Mouse (Mus musculus) MEL (cell line): ENCODE results near the gene Cdc14b. TPM values are rescaled to one million over a fixed set of nuclear protein-coding genes. Genes with fewer than 3 reads are reported as not detected.

ENCODE experiments used
- DNase-seq: peaks from one replicate; pipeline ENCODE4 v3.0.0; 2011; ENCODE audit warnings: low read depth, low spot score
- H3K27ac ChIP-seq: 2 replicates; pipeline ENCODE4 v1.5.1; 2012; ENCODE audit warnings: low read depth, mild to moderate bottlenecking, control low read depth, low read length, moderate library complexity; ENCODE audit not compliant: control insufficient read depth
- H3K27me3 ChIP-seq, 2 experiments: fragments of 150-350 bp in 1 of 2; sonication (generic) in 1 of 2; 2 replicates each; pipeline ENCODE4 v1.6.1; 2012; ENCODE audit warnings: low read length in 2 of 2, mild to moderate bottlenecking in 2 of 2, improper control_type of control experiment in 1 of 2, moderate library complexity in 1 of 2; ENCODE audit not compliant: insufficient read depth in 2 of 2, control insufficient read depth in 1 of 2
- H3K36me3 ChIP-seq, 2 experiments: 2 replicates each; pipeline ENCODE4 v1.6.1; 2012 to 2014; ENCODE audit warnings: low read length in 2 of 2, improper control_type of control experiment in 1 of 2, inconsistent platforms in 1 of 2, mild to moderate bottlenecking in 1 of 2; ENCODE audit not compliant: insufficient read depth in 2 of 2, control insufficient read depth in 1 of 2
- H3K4me1 ChIP-seq, 2 experiments: fragments of 150-350 bp in 1 of 2; sonication (generic) in 1 of 2; 2 replicates each; pipeline ENCODE4 v1.6.1; 2012; ENCODE audit warnings: low read length in 2 of 2, improper control_type of control experiment in 1 of 2, mild to moderate bottlenecking in 1 of 2; ENCODE audit not compliant: insufficient read depth in 2 of 2, control insufficient read depth in 1 of 2
- H3K4me3 ChIP-seq, 2 experiments: fragments of 150-350 bp in 1 of 2; sonication (generic) in 1 of 2; 2 replicates each; pipeline ENCODE4 v1.5.1; 2012; ENCODE audit warnings: low read depth in 2 of 2, low read length in 2 of 2, mild to moderate bottlenecking in 2 of 2, moderate library complexity in 2 of 2, control low read depth in 1 of 2, improper control_type of control experiment in 1 of 2; ENCODE audit not compliant: control insufficient read depth in 1 of 2, insufficient read depth in 1 of 2
- H3K79me2 ChIP-seq: 2 replicates; pipeline ENCODE4 v1.6.1; 2012; ENCODE audit warnings: mild to moderate bottlenecking, low read length, moderate library complexity; ENCODE audit not compliant: control insufficient read depth, poor library complexity, insufficient read depth
- H3K9ac ChIP-seq: 2 replicates; pipeline ENCODE4 v1.6.1; 2012; ENCODE audit warnings: low read depth, mild to moderate bottlenecking, control low read depth, low read length, moderate library complexity; ENCODE audit not compliant: control insufficient read depth, poor library complexity, severe bottlenecking
- H3K9me3 ChIP-seq: fragments of 150-350 bp; sonication (generic); replicated peaks from 2 replicates; pipeline ENCODE4 v1.6.1; 2012; ENCODE audit warnings: mild to moderate bottlenecking, low read length, improper control_type of control experiment, moderate library complexity; ENCODE audit not compliant: insufficient read depth
- CHD1 ChIP-seq: IDR thresholded peaks from 2 replicates; pipeline ENCODE4 v1.6.1; 2012; ENCODE audit warnings: low read depth, mild to moderate bottlenecking, inconsistent platforms, low read length, improper control_type of control experiment
- E2F4 ChIP-seq: IDR thresholded peaks from 2 replicates; pipeline ENCODE4 v1.6.1; 2011; ENCODE audit warnings: low read depth, low read length, improper control_type of control experiment, borderline replicate concordance
- ELF1 ChIP-seq: IDR thresholded peaks from 2 replicates; pipeline ENCODE4 v1.6.1; 2014; ENCODE audit warnings: low read depth, mild to moderate bottlenecking, inconsistent platforms, low read length, improper control_type of control experiment, moderate library complexity
- GATA1 ChIP-seq: IDR thresholded peaks from 2 replicates; pipeline ENCODE4 v1.6.1; 2011; ENCODE audit warnings: low read depth, low read length, improper control_type of control experiment
- JUND ChIP-seq: IDR thresholded peaks from 2 replicates; pipeline ENCODE4 v1.6.1; 2011; ENCODE audit warnings: low read depth, mild to moderate bottlenecking, improper control_type of control experiment, low read length
- KAT2A ChIP-seq: conservative IDR thresholded peaks from 2 replicates; pipeline ENCODE4 v1.6.1; 2012; ENCODE audit warnings: low read depth, low read length, improper control_type of control experiment, inconsistent platforms
- MAFK ChIP-seq: IDR thresholded peaks from 2 replicates; pipeline ENCODE4 v1.6.1; 2011; ENCODE audit warnings: low read depth, mild to moderate bottlenecking, low read length, improper control_type of control experiment, borderline replicate concordance
- MEF2A ChIP-seq: IDR thresholded peaks from 2 replicates; pipeline ENCODE4 v1.6.1; 2014; ENCODE audit warnings: low read depth, mild to moderate bottlenecking, inconsistent platforms, low read length, improper control_type of control experiment; ENCODE audit not compliant: poor library complexity, insufficient replicate concordance, severe bottlenecking; ENCODE audit errors: extremely low read depth
- MYB ChIP-seq: IDR thresholded peaks from 2 replicates; pipeline ENCODE4 v1.6.1; 2011; ENCODE audit warnings: mild to moderate bottlenecking, low read depth, low read length, improper control_type of control experiment
- MYC ChIP-seq: IDR thresholded peaks from 2 replicates; pipeline ENCODE4 v1.6.1; 2011; ENCODE audit warnings: low read depth, mild to moderate bottlenecking, low read length, improper control_type of control experiment, moderate library complexity
- NELFE ChIP-seq: IDR thresholded peaks from 2 replicates; pipeline ENCODE4 v1.6.1; 2011; ENCODE audit warnings: low read depth, low read length, improper control_type of control experiment
- NRF1 ChIP-seq: IDR thresholded peaks from 2 replicates; pipeline ENCODE4 v1.6.1; 2014; ENCODE audit warnings: low read depth, mild to moderate bottlenecking, inconsistent platforms, low read length, improper control_type of control experiment, moderate library complexity; ENCODE audit not compliant: poor library complexity, insufficient read depth, severe bottlenecking
- POLR2A ChIP-seq, 2 experiments: IDR thresholded peaks; 2 replicates each; pipeline ENCODE4 v1.6.1; 2011 to 2012; ENCODE audit warnings: low read length in 2 of 2, mild to moderate bottlenecking in 2 of 2, control low read depth in 1 of 2, improper control_type of control experiment in 1 of 2, low read depth in 1 of 2, moderate library complexity in 1 of 2; ENCODE audit not compliant: control insufficient read depth in 1 of 2, insufficient read depth in 1 of 2, poor library complexity in 1 of 2
- RCOR1 ChIP-seq: IDR thresholded peaks from 2 replicates; pipeline ENCODE4 v1.6.1; 2012; ENCODE audit warnings: low read depth, mild to moderate bottlenecking, inconsistent platforms, low read length, improper control_type of control experiment
- SIN3A ChIP-seq: IDR thresholded peaks from 2 replicates; pipeline ENCODE4 v1.6.1; 2012; ENCODE audit warnings: low read length, improper control_type of control experiment, inconsistent platforms
- TAL1 ChIP-seq: IDR thresholded peaks from 2 replicates; pipeline ENCODE4 v1.6.1; 2012; ENCODE audit warnings: mild to moderate bottlenecking, inconsistent platforms, low read length, moderate library complexity, mixed read lengths
- TBP ChIP-seq: IDR thresholded peaks from 2 replicates; pipeline ENCODE4 v1.8.0; 2011; ENCODE audit warnings: low read depth, low read length, improper control_type of control experiment
- ZKSCAN1 ChIP-seq: IDR thresholded peaks from 2 replicates; pipeline ENCODE4 v1.6.1; 2012; ENCODE audit warnings: low read depth, mild to moderate bottlenecking, inconsistent platforms, low read length, improper control_type of control experiment, moderate library complexity
- ZMIZ1 ChIP-seq: IDR thresholded peaks from 2 replicates; pipeline ENCODE4 v1.6.1; 2012; ENCODE audit warnings: low read depth, mild to moderate bottlenecking, inconsistent platforms, low read length, improper control_type of control experiment, moderate library complexity
- ZNF384 ChIP-seq: IDR thresholded peaks from 2 replicates; pipeline ENCODE4 v1.6.1; 2012; ENCODE audit warnings: low read depth, mild to moderate bottlenecking, inconsistent platforms, low read length, improper control_type of control experiment
- polyA plus RNA-seq, 2 experiments: library from polyadenylated mRNA; stranded (reverse) in 1 of 2; unstranded in 1 of 2; fragments of >175 nt in 1 of 2; fragments of >200 nt in 1 of 2; gene quantifications; 2 replicates each; pipeline versions ENCODE4 v1.2.1 to v1.2.4; 2012; ENCODE audit warnings: low replicate concordance in 2 of 2, low read depth in 1 of 2; ENCODE audit not compliant: insufficient read length in 2 of 2, insufficient read depth in 1 of 2, missing spikeins in 1 of 2
- total RNA-seq: library from RNA; depleted of rRNA; stranded (reverse); fragments of 300-350 nt; gene quantifications from 2 replicates; pipeline ENCODE4 v1.2.3, GENCODE M21; 2012

Gene Cdc14b
- total and polyA plus RNA-seq, 3 experiments = 18.7 to 28.3 TPM; not detected in 1

- DNase-seq = no peak
- Histone ChIP-seq H3K9me3 (no peaks in the 10 kb centered on the region), H3K4me3 (no peak overlapping the region), H3K27ac (no peak overlapping the region), H3K4me1 (peaks cover 0 to 4% of the 10 kb centered on the region in 2 experiments; a peak in 1 of 4 replicates), H3K36me3 (peaks cover 0 to 10% of the 10 kb centered on the region in 2 experiments; a peak in 3 of 4 replicates), H3K79me2 (peaks cover 7% of the 10 kb centered on the region), H3K9ac (no peak overlapping the region), H3K27me3 (no peaks in the 10 kb centered on the region)
- TF ChIP-seq NELFE = no peak
- TF ChIP-seq NRF1 = no peak
- no peak for TF ChIP-seq JUND
- TF ChIP-seq CHD1 = no peak
- no peak for TF ChIP-seq GATA1
- TF ChIP-seq MYB = no peak
- no peak for TF ChIP-seq KAT2A
- no peak for TF ChIP-seq SIN3A
- TF ChIP-seq ZMIZ1 = no peak
- TF ChIP-seq MEF2A = no peak
- TF ChIP-seq POLR2A (IDR thresholded peaks at IDR 0.05; ENCODE audit: control insufficient read depth in 1 of 2, insufficient read depth in 1 of 2, low read depth in 1 of 2, low read length in 2 of 2, poor library complexity in 1 of 2) = no peak
- TF ChIP-seq ZKSCAN1 = no peak
- TF ChIP-seq ELF1 = no peak
- no peak for TF ChIP-seq TAL1
- TF ChIP-seq TBP = no peak
- no peak for TF ChIP-seq MYC
Measured at GRCm38 (mm10) chr13:64244685-64245261, 30.3 kb downstream of the Cdc14b start.

- H3K79me2 ChIP-seq = no peaks in the 10 kb centered on the region
- TF ChIP-seq ZNF384 (no peak), RCOR1 (no peak), MAFK (no peak), E2F4 (no peak)
Measured at GRCm38 (mm10) chr13:64242721-64243120, 32.4 kb downstream of the Cdc14b start.

More at GRCm38 (mm10) chr13:64242721-64243120, 32.4 kb downstream of the Cdc14b start:
- no peak overlapping the region for H3K27ac ChIP-seq
- peaks cover 0 to 12% of the 10 kb centered on the region in 2 experiments for H3K36me3 ChIP-seq
- H3K4me3 ChIP-seq = no peak overlapping the region
- H3K27me3 ChIP-seq = no peaks in the 10 kb centered on the region
- DNase-seq = no peak
- no peak overlapping the region for H3K9ac ChIP-seq
- no peaks in the 10 kb centered on the region for H3K9me3 ChIP-seq
- H3K4me1 ChIP-seq = no peaks in the 10 kb centered on the region; a peak in 1 of 4 replicates
